Mouse (Mus musculus) heart, postnatal 4 days (tissue): ENCODE measurements around the gene Adgrl2. TPM values are rescaled to one million over a fixed set of nuclear protein-coding genes. Genes with fewer than 3 reads are reported as not detected.
A peak's percentile ranks its signal among the peaks of the same experiment; 100 is the strongest.

Experiments
- DNase-seq: peaks from one replicate; pipeline ENCODE4 v3.0.0; 2021
- total RNA-seq, 2 experiments: library from RNA; stranded (reverse); gene quantifications; 2 replicates each; pipeline ENCODE4 v1.2.3; 2021

Adgrl2 gene
- total RNA-seq, 2 experiments from 2014 or later = 126 to 134 TPM

DNA sequence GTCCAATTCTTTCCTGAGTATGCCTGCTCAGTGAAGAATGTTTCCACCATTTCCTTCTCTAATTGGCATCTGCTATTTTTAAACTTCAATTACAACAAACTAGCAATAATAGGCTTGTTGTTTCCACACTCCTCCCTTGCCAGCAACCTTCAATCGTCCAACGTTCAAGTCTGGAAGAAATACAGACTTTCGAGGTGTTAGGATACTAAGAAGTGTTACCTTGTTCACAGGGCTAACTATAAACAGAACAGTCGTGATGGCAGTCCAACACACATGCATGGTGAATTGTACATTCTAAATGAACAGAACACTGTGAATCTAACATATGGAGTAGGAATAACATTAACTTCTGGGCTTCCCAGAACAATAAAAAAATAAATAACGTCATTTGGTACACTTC, 117.8 kb downstream of the Adgrl2 start:
- no peak for DNase-seq

DNA sequence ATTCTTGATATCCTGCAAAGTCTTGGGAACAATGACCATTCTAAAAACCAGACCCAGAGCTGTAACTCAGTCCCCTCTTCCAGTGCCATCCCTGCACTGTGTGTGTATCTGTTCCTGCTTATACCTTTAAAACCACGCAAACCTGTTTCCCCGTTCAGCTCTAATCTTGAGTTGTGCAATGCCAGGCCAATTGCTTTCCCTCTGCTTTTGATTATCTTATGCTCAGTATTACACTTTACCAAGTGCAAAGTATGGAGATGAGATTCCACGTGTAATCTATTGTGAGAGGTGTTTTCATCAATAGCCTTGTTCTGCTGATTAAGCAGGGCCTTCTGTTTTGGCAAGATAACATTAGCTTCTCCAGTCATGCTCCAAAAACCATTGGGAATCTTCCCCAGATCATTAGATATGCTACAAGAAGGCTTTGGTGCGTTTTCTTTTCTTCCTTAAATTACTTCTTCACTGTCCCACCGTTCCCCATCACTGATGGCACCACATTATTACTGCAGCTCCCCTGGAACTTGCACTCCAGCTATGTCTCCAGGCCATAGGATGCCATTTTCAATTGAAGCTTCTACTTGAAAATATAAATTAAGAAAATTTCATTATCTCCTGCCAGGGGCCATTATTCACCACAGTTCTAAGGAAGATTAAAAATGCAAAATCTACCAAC, 118.4 kb downstream of the Adgrl2 start:
- DNase-seq = no peak

GRCm38 (mm10) chr3:148867618-148868017, 122.7 kb downstream of the Adgrl2 start:
- no peak for DNase-seq

GRCm38 (mm10) chr3:148866633-148867032, 123.7 kb downstream of the Adgrl2 start:
- DNase-seq = no peak

GRCm38 (mm10) chr3:148866053-148866452, 124.3 kb downstream of the Adgrl2 start:
- no peak for DNase-seq

DNA sequence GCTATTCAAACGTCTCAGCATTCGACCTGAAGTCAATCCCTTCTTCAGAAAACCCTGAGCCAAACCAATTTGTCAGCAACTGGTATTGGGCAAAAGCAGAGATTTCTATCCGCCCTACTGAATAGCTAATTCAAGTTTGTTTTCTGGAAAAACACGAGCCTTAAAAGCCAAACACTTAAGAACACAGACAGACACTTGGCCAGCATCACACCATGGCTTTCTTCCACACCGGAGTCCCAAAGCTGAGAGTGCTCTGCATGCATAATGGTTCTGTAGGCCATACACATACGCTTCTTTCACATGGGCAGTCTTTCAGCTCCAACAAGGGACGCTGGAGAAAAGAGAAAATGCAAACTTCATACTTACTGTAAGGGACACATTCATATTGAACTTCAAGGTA, 125.1 kb downstream of the Adgrl2 start:
- DNase-seq = no peak

DNA sequence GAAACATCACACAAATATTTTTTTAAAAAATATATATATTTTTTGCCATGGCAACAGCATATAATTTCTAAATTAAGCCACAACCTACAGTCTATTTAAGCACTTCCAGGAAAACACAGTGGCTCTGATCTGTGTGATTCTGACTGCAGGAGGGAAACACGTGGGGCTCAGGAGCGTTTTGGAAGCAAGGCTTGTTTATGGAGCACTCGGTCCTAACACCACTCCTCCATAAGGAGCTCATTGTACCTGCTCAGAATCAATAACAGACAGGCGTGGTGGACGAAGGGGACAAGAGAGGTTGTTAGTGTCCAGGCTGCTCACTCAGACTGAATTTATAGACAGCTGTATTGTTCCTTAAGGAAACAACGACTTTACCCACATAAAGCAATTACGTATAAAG, 128.5 kb downstream of the Adgrl2 start:
- no peak for DNase-seq

DNA sequence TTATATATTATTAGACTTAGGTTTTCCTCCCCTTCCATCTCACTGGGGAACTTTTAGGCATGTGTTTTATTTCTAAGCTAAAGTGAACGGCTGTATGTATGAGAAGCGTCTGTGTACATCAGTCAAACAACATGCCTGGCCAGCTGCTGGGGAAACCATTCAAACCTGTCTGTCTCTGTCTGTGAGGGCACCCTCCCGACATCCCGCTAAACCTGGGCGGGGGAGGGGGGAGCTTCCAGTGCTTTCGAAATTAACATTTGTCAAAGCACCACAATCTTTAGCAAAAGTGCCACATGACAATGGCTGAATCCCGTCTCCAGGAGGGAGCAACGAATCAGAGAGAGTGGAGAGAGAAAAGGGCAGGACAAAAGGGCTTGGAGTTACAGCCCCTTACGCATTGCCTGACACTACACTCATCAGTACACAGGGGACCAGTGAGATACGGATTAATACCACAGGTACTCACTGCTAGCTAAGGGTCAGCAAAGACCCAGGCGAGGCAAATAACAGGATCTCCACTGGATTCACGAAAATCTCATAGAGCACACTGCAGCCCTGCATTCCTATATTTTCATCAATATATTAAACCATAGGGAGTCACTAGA, 135.9 kb downstream of the Adgrl2 start:
- no peak for DNase-seq

- no peak for DNase-seq
Observed at GRCm38 (mm10) chr3:148853372-148853771, 137.0 kb downstream of the Adgrl2 start.

DNA sequence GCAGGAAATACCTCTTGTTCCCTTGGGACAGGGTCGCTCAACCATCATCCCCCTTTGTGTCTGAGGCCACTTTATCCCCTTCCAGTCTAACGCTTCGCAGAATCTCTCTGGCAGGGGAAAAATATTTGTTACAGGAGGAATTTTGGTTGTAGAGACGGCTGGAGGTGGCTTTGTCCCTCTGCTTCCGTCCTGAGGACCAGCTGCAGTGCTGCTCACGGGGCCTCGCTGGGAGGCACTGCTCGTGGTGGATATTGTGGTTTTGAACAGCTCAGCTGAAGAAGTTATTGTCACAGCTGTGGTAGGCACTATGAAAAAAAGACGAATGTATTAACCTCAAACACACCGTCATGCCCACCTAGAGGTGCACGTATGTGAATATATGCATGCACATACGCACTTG, 137.8 kb downstream of the Adgrl2 start:
- DNase-seq = no peak

GRCm38 (mm10) chr3:148850821-148851220, 139.5 kb downstream of the Adgrl2 start:
- no peak for DNase-seq

DNA sequence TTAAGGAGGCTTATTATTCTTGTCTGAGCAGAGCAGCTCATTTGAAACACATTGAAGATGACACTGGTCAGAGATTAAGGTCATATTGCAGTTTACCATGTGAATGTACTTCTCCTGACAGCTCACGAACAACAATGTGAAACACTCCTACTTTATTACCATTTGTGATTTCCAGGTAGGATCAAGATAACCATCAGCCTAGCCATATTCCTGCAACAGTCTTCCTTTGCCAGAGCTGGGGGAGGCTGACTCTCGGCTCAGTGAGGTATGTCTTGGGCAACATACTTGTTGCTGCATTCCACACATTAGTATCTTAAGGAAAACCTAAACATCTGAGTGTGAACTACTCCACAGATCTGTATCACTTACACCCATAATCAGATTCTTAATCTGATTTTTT, 142.0 kb downstream of the Adgrl2 start:
- no peak for DNase-seq

GRCm38 (mm10) chr3:148844182-148844581, 146.2 kb downstream of the Adgrl2 start:
- no peak for DNase-seq

DNA sequence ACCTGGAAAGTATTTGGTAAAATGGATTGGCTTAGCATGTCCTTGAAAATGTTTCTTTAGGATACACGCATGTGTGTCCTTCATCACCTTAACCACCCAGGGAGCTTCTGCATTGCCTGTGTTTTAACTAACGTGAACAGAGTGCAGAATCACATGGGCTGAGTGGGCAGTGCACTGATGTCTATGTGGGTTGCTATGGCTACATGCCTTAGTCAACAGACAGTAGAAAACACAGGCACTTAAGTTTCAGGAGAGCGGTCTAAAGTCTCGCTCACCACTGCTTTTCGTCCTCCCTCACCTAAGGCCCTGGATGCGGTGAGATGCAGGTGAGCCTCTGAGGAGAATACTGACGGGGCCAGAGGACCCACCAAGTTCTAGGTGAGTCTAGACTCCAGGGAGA, 147.8 kb downstream of the Adgrl2 start:
- DNase-seq = no peak

DNA sequence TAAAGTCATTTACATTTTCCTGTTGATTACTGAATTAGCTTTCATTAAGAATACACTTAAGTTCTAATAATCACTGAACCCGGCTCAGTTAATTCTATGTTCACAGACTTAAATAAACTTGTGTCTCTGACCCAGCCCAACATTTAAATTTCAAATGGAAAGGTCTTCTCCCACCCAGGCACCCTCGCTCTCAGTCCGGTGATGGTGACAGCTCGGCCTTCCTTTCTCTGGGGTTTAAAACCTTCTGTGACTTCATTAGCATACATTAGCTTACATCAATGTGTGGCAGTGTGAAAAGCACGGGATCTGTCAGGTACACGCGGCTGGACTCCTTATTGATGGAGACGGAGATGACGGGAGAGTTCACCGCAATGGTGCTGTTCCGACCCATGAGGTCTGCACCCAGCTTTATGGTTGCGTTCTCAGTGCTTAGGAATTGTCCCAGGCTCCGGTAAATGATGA, 151.5 kb downstream of the Adgrl2 start:
- DNase-seq = no peak

GRCm38 (mm10) chr3:148838095-148838834, 152.1 kb downstream of the Adgrl2 start:
- peak; percentile 34 for DNase-seq

GRCm38 (mm10) chr3:148835136-148835535, 155.2 kb downstream of the Adgrl2 start:
- no peak for DNase-seq

GRCm38 (mm10) chr3:148833070-148833769, 157.1 kb downstream of the Adgrl2 start:
- DNase-seq = no peak

DNA sequence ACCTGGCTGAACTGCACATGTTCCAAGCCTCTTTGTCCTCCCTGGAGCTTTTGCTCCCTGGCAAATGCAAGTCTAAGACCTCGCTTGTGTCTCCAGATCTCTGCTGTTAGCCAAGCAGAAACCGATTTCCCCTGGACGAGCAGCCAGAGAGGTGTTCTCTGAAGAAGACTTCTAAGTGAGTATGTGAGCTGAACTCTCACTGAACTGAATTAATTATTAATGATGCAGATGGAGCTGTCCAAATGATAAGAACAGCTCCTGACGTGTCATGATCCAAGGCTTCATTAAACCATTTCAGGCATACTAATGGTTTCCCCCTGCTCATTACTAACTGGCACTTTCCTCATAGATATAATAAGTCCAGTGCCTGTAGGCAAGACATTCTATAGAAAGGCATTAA, 158.4 kb downstream of the Adgrl2 start:
- DNase-seq = no peak

DNA sequence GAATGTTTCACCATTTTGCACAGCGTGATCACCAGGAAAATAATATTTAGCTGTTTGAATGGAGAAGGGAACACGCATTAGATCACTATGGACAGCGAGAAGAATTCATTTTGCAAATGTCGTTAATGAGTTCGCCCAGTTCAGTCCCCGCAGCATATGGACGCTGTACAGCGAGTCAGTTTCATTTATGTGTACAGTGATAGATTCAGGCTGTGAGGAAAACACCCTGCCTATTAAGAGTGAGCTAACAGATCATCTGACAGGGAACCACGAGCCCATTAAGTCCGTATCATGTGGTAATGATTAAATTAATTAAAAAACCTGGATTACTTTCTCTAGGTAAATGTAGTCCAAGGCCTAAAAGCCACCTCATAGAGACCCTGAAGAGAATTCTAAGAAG, 161.8 kb downstream of the Adgrl2 start:
- DNase-seq = no peak

- DNase-seq = no peak
Observed at GRCm38 (mm10) chr3:148823551-148823950, 166.8 kb downstream of the Adgrl2 start.

- no peak for DNase-seq
Observed at GRCm38 (mm10) chr3:148821632-148822031, 168.7 kb downstream of the Adgrl2 start.
